Mouse (Mus musculus): ENCODE data around the gene Erfe. TPM values are rescaled to one million over a fixed set of nuclear protein-coding genes. Genes with fewer than 3 reads are reported as not detected.

Gene Erfe
- polyA plus RNA-seq, 1 experiment: 0.14 TPM

DNA sequence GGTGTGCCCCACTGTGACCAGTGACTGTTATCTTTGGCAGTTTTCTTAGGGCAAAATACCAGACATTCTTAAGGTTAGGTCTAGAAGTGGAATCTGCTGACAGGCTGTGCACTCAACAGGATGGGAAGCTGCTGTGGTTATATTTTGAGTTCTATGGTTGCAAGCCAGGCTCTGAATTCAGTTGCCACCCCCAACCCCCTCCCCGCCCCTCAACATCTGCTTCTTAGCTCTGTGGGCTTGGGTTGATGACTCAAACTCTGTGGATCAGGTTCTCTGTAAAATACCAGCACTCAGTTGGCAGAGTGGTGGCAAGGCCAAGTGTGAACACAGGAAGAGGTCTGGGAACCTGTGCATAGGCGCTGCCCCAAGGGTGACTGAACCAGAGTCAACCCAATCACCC lies 14.0 kb upstream of the Erfe start:
- H3K4me3 ChIP-seq (ENCODE audit: insufficient read depth, low read depth, low read length): no peak overlapping the region
- WGBS: 90% methylated on average over 2 of the region's 2 CpGs
- no peak overlapping the region for H3K27ac ChIP-seq (ENCODE audit: insufficient read depth, low read depth, low read length)
- TF ChIP-seq POLR2A (IDR thresholded peaks at IDR 0.05; ENCODE audit: low read depth, low read length): no peak
- TF ChIP-seq CTCF (conservative IDR thresholded peaks at IDR 0.05; ENCODE audit: insufficient read depth, insufficient read length, low read depth, low read length): no peak
- no peaks in the 10 kb centered on the region for H3K27me3 ChIP-seq (replicated peaks; ENCODE audit: control insufficient read depth, insufficient read depth, low read length)
- no peaks in the 10 kb centered on the region for H3K4me1 ChIP-seq (ENCODE audit: control insufficient read depth, insufficient read depth, low read length)
- H3K36me3 ChIP-seq (ENCODE audit: control insufficient read depth, insufficient read depth, low read length): no peaks in the 10 kb centered on the region
- DNase-seq: no peak

DNA sequence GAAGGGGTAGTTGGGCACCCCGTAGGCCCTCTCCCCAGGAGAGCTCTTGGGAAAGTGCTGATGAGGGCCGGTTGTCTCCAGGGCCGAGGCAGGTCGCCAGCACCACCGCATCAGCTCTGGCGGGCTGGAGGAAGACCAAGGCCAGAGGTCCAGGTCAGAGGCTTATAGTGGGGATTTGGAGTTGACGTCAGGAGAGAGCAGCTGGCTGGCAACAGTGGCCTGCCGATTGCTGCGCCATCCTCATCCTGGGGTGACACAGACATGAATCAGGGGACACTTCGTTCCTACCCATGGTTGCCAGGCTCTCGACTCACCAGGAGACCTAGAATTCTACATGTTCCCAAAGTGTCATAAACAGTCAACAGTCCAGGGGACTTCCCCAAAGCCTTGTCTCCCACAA lies 10.1 kb upstream of the Erfe start:
- Histone ChIP-seq H3K27ac (ENCODE audit: insufficient read depth, low read depth, low read length) (no peak overlapping the region), H3K4me3 (ENCODE audit: insufficient read depth, low read depth, low read length) (no peak overlapping the region), H3K36me3 (ENCODE audit: control insufficient read depth, insufficient read depth, low read length) (no peaks in the 10 kb centered on the region), H3K27me3 (replicated peaks; ENCODE audit: control insufficient read depth, insufficient read depth, low read length) (no peaks in the 10 kb centered on the region), H3K4me1 (ENCODE audit: control insufficient read depth, insufficient read depth, low read length) (no peaks in the 10 kb centered on the region)
- WGBS: 78% methylated on average over 11 of the region's 11 CpGs
- TF ChIP-seq CTCF (conservative IDR thresholded peaks at IDR 0.05; ENCODE audit: insufficient read depth, insufficient read length, low read depth, low read length): no peak
- no peak for TF ChIP-seq POLR2A (IDR thresholded peaks at IDR 0.05; ENCODE audit: low read depth, low read length)
- DNase-seq: no peak

DNA sequence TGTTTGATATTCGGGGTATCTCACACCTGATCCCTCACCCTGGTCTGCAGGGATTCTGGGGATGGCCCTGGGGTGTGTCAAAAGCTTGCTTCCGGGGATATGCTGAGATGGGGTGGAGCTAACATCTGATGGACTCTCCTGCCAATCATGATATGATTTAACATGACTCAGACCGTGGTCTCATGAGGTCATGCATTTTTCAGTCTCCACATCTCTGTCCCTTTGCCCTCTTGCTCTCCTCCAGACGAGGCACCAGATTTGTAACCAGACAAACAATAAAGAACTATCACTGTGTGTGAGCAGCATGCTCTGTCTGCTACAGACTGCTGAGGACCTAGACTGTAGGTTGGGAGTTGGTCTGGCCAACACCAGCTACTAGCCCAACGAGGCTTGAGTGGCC lies 4.1 kb upstream of the Erfe start:
- H3K4me1 ChIP-seq (ENCODE audit: control insufficient read depth, insufficient read depth, low read length): no peaks in the 10 kb centered on the region
- WGBS: 85% methylated on average over 5 of the region's 5 CpGs
- H3K36me3 ChIP-seq (ENCODE audit: control insufficient read depth, insufficient read depth, low read length): no peaks in the 10 kb centered on the region
- H3K27me3 ChIP-seq (replicated peaks; ENCODE audit: control insufficient read depth, insufficient read depth, low read length): no peaks in the 10 kb centered on the region
- no peak overlapping the region for H3K4me3 ChIP-seq (ENCODE audit: insufficient read depth, low read depth, low read length)
- DNase-seq: no peak
- H3K27ac ChIP-seq (ENCODE audit: insufficient read depth, low read depth, low read length): no peak overlapping the region
- TF ChIP-seq POLR2A (IDR thresholded peaks at IDR 0.05; ENCODE audit: low read depth, low read length) (no peak), CTCF (conservative IDR thresholded peaks at IDR 0.05; ENCODE audit: insufficient read depth, insufficient read length, low read depth, low read length) (no peak)

DNA sequence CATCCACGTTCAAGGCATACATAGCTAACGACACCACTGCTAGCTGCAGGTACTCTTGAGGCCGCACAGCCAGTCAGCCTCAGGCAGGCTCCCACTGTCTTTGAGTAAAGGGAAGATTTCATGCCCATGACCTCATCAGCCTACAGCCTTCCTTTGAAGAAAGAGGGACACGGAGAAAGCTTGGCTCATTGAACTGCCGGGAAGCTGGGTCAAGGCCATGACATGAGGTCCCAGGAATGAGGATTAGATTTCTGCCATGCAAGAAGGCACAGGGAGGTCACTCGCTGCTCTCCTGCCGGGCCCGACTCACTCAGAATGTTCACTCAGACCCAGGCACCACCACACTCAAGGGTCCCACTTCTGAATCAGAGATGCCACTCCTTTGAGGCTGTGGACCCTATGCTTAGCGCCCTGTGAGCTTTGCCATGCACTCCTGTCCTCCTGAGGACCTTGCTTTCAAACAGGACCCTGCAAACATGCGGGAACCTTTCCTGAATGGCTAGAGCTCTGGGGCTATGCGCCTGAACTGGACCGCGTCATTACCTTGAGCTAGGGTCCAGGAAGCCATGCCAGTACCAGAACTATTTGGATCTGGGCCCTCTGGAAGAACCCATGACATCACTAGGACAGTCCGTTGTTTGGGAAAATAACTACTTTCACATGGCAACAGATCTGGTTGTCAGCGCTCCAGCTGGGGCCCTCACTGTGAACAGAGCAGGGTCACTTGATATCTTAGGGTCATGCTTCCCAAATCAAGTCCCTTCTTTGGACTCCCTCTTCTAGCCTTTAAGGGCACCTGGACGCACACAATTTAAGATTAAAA lies 1.2 kb upstream of the Erfe start:
- no peak for DNase-seq

DNA sequence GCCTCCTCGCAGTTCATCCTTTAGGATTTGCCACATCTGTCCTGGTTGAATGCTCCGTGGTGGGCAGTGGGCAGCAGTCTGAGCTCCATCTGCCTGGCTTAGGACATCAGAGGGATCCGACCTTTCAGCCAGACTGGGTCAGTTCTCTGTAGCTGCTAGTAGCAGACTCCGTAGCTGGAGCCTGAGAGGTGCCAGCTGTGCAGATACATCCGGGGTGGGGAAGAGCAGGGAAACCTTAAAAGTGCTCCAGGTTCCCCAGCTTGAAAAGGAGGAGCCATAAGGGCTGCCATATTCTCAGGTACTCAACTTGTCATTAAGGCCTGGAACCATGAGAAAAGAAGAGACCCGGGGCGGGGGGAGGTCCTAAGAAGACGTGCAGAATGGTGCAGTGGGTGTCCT lies 415 bp upstream of the Erfe start:
- H3K4me1 ChIP-seq (ENCODE audit: control insufficient read depth, insufficient read depth, low read length): no peaks in the 10 kb centered on the region
- DNase-seq: no peak
- H3K36me3 ChIP-seq (ENCODE audit: control insufficient read depth, insufficient read depth, low read length): no peaks in the 10 kb centered on the region
- no peak overlapping the region for H3K27ac ChIP-seq (ENCODE audit: insufficient read depth, low read depth, low read length)
- H3K4me3 ChIP-seq (ENCODE audit: insufficient read depth, low read depth, low read length): no peak overlapping the region
- WGBS: 37% methylated on average over 8 of the region's 8 CpGs
- no peak for TF ChIP-seq POLR2A (IDR thresholded peaks at IDR 0.05; ENCODE audit: low read depth, low read length)
- TF ChIP-seq CTCF (conservative IDR thresholded peaks at IDR 0.05; ENCODE audit: insufficient read depth, insufficient read length, low read depth, low read length): no peak
- H3K27me3 ChIP-seq (replicated peaks; ENCODE audit: control insufficient read depth, insufficient read depth, low read length): no peaks in the 10 kb centered on the region

More for the DNA sequence above, 1.2 kb upstream of the Erfe start:
- Histone ChIP-seq H3K36me3 (ENCODE audit: control insufficient read depth, insufficient read depth, low read length) (no peaks in the 10 kb centered on the region), H3K27ac (ENCODE audit: insufficient read depth, low read depth, low read length) (no peak overlapping the region), H3K27me3 (replicated peaks; ENCODE audit: control insufficient read depth, insufficient read depth, low read length) (no peaks in the 10 kb centered on the region), H3K4me3 (ENCODE audit: insufficient read depth, low read depth, low read length) (no peak overlapping the region), H3K4me1 (ENCODE audit: control insufficient read depth, insufficient read depth, low read length) (no peaks in the 10 kb centered on the region)
- TF ChIP-seq POLR2A (IDR thresholded peaks at IDR 0.05; ENCODE audit: low read depth, low read length) (no peak), CTCF (conservative IDR thresholded peaks at IDR 0.05; ENCODE audit: insufficient read depth, insufficient read length, low read depth, low read length) (no peak)
- 88% methylated on average over 16 of the region's 16 CpGs for WGBS

GRCm38 (mm10) chr1:91367295-91367694 lies 1.1 kb downstream of the Erfe start:
- TF ChIP-seq POLR2A (IDR thresholded peaks at IDR 0.05; ENCODE audit: low read depth, low read length) (no peak), CTCF (conservative IDR thresholded peaks at IDR 0.05; ENCODE audit: insufficient read depth, insufficient read length, low read depth, low read length) (no peak)
- Histone ChIP-seq H3K27ac (ENCODE audit: insufficient read depth, low read depth, low read length) (no peak overlapping the region), H3K4me1 (ENCODE audit: control insufficient read depth, insufficient read depth, low read length) (no peaks in the 10 kb centered on the region), H3K27me3 (replicated peaks; ENCODE audit: control insufficient read depth, insufficient read depth, low read length) (no peaks in the 10 kb centered on the region), H3K36me3 (ENCODE audit: control insufficient read depth, insufficient read depth, low read length) (no peaks in the 10 kb centered on the region), H3K4me3 (ENCODE audit: insufficient read depth, low read depth, low read length) (no peak overlapping the region)
- no peak for DNase-seq
- 96% methylated on average over 3 of the region's 3 CpGs for WGBS

GRCm38 (mm10) chr1:91369408-91369807 lies 3.2 kb downstream of the Erfe start:
- Histone ChIP-seq H3K27ac (ENCODE audit: insufficient read depth, low read depth, low read length) (no peak overlapping the region), H3K4me3 (ENCODE audit: insufficient read depth, low read depth, low read length) (no peak overlapping the region), H3K4me1 (ENCODE audit: control insufficient read depth, insufficient read depth, low read length) (no peaks in the 10 kb centered on the region), H3K36me3 (ENCODE audit: control insufficient read depth, insufficient read depth, low read length) (no peaks in the 10 kb centered on the region), H3K27me3 (replicated peaks; ENCODE audit: control insufficient read depth, insufficient read depth, low read length) (no peaks in the 10 kb centered on the region)
- TF ChIP-seq POLR2A (IDR thresholded peaks at IDR 0.05; ENCODE audit: low read depth, low read length): no peak
- no peak for TF ChIP-seq CTCF (conservative IDR thresholded peaks at IDR 0.05; ENCODE audit: insufficient read depth, insufficient read length, low read depth, low read length)
- 51% methylated on average over 4 of the region's 4 CpGs for WGBS
- peak; percentile 20 for DNase-seq
